Mouse (Mus musculus): ENCODE measurements around the gene Klf12. TPM values are rescaled to one million over a fixed set of nuclear protein-coding genes. Genes with fewer than 3 reads are reported as not detected.

Gene Klf12
- total and polyA plus RNA-seq, 2 experiments from 2014 or later = 21.1 to 43.2 TPM

DNA sequence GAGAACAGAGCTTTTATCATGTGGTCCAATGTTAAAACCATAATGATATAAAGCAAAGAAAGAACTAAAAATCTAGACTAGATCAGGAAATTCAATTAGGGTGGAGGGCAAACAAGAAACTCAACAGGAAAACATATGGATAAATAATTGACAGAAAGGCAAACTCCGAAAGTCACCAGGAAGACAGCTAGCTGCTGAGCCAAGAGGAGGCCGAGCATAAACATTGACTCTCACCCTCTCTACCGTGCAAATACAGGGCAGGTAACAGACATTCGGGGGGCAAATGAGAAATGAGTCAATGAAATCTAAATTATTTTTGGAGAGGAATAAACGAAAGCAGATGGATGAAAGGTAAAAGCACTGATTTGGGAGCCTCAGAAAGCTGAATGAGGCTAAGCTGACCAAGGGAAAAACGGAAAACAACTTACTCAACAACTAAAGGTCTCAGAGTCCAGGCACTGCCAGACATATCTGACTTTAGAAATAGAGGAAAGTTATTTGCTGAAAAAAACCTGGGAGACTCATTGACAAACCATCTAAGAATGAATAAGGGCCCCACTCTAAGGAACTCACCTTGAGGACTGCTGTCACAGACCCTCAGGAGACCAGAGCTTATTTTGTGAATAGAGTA lies 84.3 kb downstream of the Klf12 start:
- Histone ChIP-seq H3K9me3 (ENCODE audit: low read length) (no peaks in the 10 kb centered on the region), H3K4me2 (ENCODE audit: low read depth, low read length) (no peak overlapping the region), H3K4me3 (ENCODE audit: low read length) (no peak overlapping the region), H3K4me1 (ENCODE audit: insufficient read depth, low read length) (0 out of 2 replicates have a peak, but pooled peaks cover 3% of the 10 kb centered on the region), H3K27me3 (ENCODE audit: insufficient read depth, low read length) (no peaks in the 10 kb centered on the region), H3K27ac (no peak overlapping the region), H3K36me3 (ENCODE audit: insufficient read depth, low read length) (no peaks in the 10 kb centered on the region; the same call in 1 of the 2 replicates), H3K9ac (replicated peaks; ENCODE audit: low read length) (no peak overlapping the region)
- WGBS = 88% methylated on average over 6 of the region's 6 CpGs
- ATAC-seq (no peak), DNase-seq (ENCODE audit: low spot score) (no peak)
- no peak for TF ChIP-seq CTCF (IDR thresholded peaks at IDR 0.05; ENCODE audit: low read depth)

DNA sequence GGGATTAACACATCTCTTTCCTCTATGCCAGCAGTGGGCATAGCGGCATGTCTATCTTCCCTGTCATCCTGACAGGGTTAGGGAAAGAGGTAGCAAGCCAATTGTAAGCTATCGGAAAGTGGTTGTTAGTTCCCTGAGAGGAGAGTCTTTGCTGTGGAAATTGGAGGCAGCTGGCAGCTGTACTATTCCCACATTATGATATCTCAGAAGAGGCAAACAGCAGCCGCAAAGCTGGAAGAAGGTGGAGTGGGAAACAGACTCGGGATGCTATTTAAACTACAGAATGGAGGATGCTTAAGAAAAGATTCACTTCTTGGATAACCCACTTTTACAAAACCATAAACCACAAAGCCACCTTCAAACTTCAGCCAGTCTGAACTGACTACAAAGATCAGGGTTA lies 85.8 kb downstream of the Klf12 start:
- Histone ChIP-seq H3K36me3 (ENCODE audit: insufficient read depth, low read length) (no peaks in the 10 kb centered on the region; the same call in 1 of the 2 replicates), H3K4me2 (ENCODE audit: low read depth, low read length) (no peak overlapping the region), H3K4me1 (ENCODE audit: insufficient read depth, low read length) (0 out of 2 replicates have a peak, but pooled peaks cover under 1% of the 10 kb centered on the region), H3K27me3 (ENCODE audit: insufficient read depth, low read length) (no peaks in the 10 kb centered on the region), H3K9me3 (ENCODE audit: low read length) (no peaks in the 10 kb centered on the region), H3K9ac (replicated peaks; ENCODE audit: low read length) (no peak overlapping the region), H3K27ac (no peak overlapping the region), H3K4me3 (ENCODE audit: low read length) (no peak overlapping the region)
- ATAC-seq (no peak), DNase-seq (ENCODE audit: low spot score) (no peak)
- WGBS = 97% methylated on average over 4 of the region's 4 CpGs
- no peak for TF ChIP-seq CTCF (IDR thresholded peaks at IDR 0.05; ENCODE audit: low read depth)

DNA sequence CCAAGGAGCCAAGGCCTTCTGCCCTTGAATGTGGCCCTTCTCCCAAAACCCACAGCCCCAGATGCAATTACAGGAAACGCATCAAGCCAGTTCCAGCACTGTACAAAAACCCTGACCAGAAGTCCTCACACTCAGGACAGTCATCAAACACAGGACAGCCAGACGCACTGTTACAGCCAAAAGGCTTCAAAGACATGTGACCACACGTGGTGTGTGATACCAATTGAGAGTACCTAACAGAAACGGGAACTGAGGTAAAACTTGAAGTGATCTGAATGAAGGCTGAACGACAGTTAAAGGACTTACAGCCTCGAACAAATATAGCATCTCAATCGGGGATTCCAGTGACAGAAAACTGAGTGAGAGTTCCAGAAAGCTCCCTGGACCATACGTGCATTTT lies 87.3 kb downstream of the Klf12 start:
- 95% methylated on average over 8 of the region's 8 CpGs for WGBS
- Histone ChIP-seq H3K27me3 (ENCODE audit: insufficient read depth, low read length) (no peaks in the 10 kb centered on the region), H3K4me3 (ENCODE audit: low read length) (no peak overlapping the region), H3K9me3 (ENCODE audit: low read length) (no peaks in the 10 kb centered on the region), H3K4me2 (ENCODE audit: low read depth, low read length) (no peak overlapping the region), H3K9ac (replicated peaks; ENCODE audit: low read length) (no peak overlapping the region), H3K4me1 (ENCODE audit: insufficient read depth, low read length) (no peaks in the 10 kb centered on the region), H3K36me3 (ENCODE audit: insufficient read depth, low read length) (no peaks in the 10 kb centered on the region; the same call in 1 of the 2 replicates), H3K27ac (no peak overlapping the region)
- TF ChIP-seq CTCF (IDR thresholded peaks at IDR 0.05; ENCODE audit: low read depth) = no peak
- DNase-seq (ENCODE audit: low spot score) (no peak), ATAC-seq (no peak)

DNA sequence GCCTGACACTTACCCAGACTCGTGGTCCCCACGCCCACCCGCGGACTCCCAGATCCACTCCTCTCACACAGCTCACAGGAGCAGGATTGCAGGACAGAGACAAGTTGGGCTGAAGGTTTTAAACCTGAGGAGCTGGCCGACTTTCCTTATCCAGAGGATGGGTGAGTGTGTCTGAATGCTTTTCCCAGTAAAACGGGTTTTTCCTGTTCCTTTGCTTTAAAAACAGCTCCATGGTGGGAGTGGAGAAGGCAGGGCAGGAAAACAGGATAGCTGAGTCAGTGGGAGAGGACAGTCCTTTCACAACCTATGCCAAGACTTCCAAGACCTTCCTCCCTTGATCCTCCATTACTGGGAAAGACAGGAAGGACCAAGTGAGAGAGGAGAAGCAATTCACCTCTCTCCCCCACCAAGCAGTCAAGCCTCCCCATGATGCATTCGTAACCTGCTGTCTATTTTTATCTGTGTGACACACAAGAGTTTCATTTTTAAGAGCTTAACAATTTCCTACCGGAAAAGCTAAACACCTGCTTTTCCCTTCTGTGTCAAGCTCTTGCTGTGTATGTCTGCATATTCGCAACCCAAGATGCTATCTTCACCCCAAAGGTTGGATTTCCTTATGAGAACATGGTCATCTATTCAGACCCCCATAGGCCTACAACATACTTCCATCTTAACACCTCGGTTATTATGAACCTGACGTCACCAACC lies 94.8 kb downstream of the Klf12 start:
- Histone ChIP-seq H3K9me3 (ENCODE audit: low read length) (no peaks in the 10 kb centered on the region), H3K4me2 (ENCODE audit: low read depth, low read length) (no peak overlapping the region), H3K36me3 (ENCODE audit: insufficient read depth, low read length) (no peaks in the 10 kb centered on the region), H3K4me1 (ENCODE audit: insufficient read depth, low read length) (no peaks in the 10 kb centered on the region), H3K9ac (replicated peaks; ENCODE audit: low read length) (no peak overlapping the region), H3K27me3 (ENCODE audit: insufficient read depth, low read length) (no peaks in the 10 kb centered on the region), H3K27ac (no peak overlapping the region), H3K4me3 (ENCODE audit: low read length) (no peak overlapping the region)
- TF ChIP-seq CTCF (IDR thresholded peaks at IDR 0.05; ENCODE audit: low read depth) = no peak
- DNase-seq (ENCODE audit: low spot score) (no peak), ATAC-seq (no peak)
- 79% methylated on average over 11 of the region's 11 CpGs for WGBS

DNA sequence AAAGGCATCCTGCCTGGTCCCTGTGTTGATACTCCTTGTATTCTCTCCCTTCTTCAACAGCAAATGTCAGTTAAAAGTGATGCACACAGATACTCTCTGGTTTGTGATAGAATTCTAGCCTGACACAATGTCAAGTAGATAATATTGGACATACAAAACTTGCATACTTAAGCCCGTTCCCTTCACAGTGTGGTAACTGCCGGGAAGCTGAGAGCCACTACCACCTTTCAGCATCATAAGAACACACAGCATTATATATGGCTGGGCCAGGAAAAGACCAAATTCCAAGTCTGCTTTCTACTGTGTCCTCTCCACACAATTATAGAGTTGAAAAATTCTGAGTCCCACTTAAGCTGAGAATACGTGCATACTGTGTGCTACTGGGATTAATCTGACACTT lies 97.1 kb downstream of the Klf12 start:
- no peak overlapping the region for H3K27ac ChIP-seq
- no peak overlapping the region for H3K4me2 ChIP-seq (ENCODE audit: low read depth, low read length)
- no peaks in the 10 kb centered on the region for H3K36me3 ChIP-seq (ENCODE audit: insufficient read depth, low read length)
- no peak for TF ChIP-seq CTCF (IDR thresholded peaks at IDR 0.05; ENCODE audit: low read depth)
- no peak for DNase-seq (ENCODE audit: low spot score)
- H3K4me1 ChIP-seq (ENCODE audit: insufficient read depth, low read length) = no peaks in the 10 kb centered on the region
- H3K4me3 ChIP-seq (ENCODE audit: low read length) = no peak overlapping the region
- no peaks in the 10 kb centered on the region for H3K9me3 ChIP-seq (ENCODE audit: low read length)
- no peaks in the 10 kb centered on the region for H3K27me3 ChIP-seq (ENCODE audit: insufficient read depth, low read length)
- no peak overlapping the region for H3K9ac ChIP-seq (replicated peaks; ENCODE audit: low read length)
- 70% methylated on average over 3 of the region's 3 CpGs for WGBS
- no peak for ATAC-seq

DNA sequence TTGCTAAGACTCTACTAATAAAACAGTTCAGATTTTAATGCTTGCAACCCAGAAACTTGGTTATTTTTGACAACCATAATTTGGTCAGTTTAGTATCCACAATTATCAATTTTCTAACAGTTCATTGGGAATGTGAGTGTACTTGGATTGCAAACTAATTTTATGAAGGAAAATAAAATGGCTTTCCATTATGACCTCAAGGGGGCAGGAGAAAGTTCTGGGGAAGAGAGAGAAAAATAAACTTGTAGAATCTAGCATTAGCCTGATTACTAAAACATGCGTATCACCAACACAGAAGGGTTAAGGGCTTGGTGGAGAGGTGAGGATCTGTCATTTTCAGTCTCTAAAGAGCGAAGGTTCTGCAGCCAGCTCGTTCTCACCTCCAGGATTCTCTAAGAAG lies 106.7 kb downstream of the Klf12 start:
- H3K4me1 ChIP-seq (ENCODE audit: insufficient read depth, low read length) = no peaks in the 10 kb centered on the region
- peak; percentile 17; the same call in 1 of the 2 replicates for TF ChIP-seq CTCF (IDR thresholded peaks at IDR 0.05; ENCODE audit: low read depth)
- H3K4me2 ChIP-seq (ENCODE audit: low read depth, low read length) = no peak overlapping the region
- no peak overlapping the region for H3K27ac ChIP-seq
- no peak overlapping the region for H3K9ac ChIP-seq (replicated peaks; ENCODE audit: low read length)
- H3K36me3 ChIP-seq (ENCODE audit: insufficient read depth, low read length) = no peaks in the 10 kb centered on the region
- DNase-seq (ENCODE audit: low spot score) (no peak), ATAC-seq (no peak)
- H3K27me3 ChIP-seq (ENCODE audit: insufficient read depth, low read length) = no peaks in the 10 kb centered on the region
- no peaks in the 10 kb centered on the region for H3K9me3 ChIP-seq (ENCODE audit: low read length)
- no peak overlapping the region for H3K4me3 ChIP-seq (ENCODE audit: low read length)
- 83% methylated on average over 3 of the region's 3 CpGs for WGBS

DNA sequence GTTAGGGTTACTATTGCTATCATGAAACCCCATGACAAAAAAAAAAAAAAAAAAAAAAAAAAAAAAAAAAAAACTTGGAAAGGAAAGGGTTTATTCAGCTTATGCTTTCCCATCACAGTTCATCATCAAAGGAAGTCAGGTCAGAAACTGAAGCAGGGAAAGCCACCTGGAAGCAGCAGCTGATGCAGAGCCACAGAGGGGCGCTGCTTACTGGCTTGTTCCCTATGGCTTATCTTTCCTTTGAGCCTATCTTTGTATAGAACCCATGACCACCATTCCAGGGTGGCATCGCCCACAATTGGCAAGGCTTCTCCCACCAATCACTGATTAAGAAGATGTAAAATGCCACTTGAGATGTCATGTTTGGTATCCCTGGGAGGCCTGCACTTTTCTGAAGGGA lies 119.4 kb downstream of the Klf12 start:
- H3K4me2 ChIP-seq (ENCODE audit: low read depth, low read length) = no peak overlapping the region
- no peaks in the 10 kb centered on the region for H3K9me3 ChIP-seq (ENCODE audit: low read length)
- H3K27me3 ChIP-seq (ENCODE audit: insufficient read depth, low read length) = no peaks in the 10 kb centered on the region
- no peaks in the 10 kb centered on the region for H3K36me3 ChIP-seq (ENCODE audit: insufficient read depth, low read length)
- no peaks in the 10 kb centered on the region for H3K4me1 ChIP-seq (ENCODE audit: insufficient read depth, low read length)
- 85% methylated on average over 2 of the region's 2 CpGs for WGBS
- H3K4me3 ChIP-seq (ENCODE audit: low read length) = no peak overlapping the region
- no peak overlapping the region for H3K27ac ChIP-seq
- DNase-seq (ENCODE audit: low spot score) (no peak), ATAC-seq (no peak)
- TF ChIP-seq CTCF (IDR thresholded peaks at IDR 0.05; ENCODE audit: low read depth) = no peak
- no peak overlapping the region for H3K9ac ChIP-seq (replicated peaks; ENCODE audit: low read length)

All from hindbrain, postnatal 0 days (tissue).